Mouse (Mus musculus) left cerebral cortex, adult 11 months (tissue): Measurements from ENCODE around the gene Gm4177.
"Not testable (repeated sequence)": the region's sequence is repeated elsewhere in the genome, so short reads cannot be mapped to it uniquely, and the experiment has no call there.

ENCODE experiments used
- DNase-seq: peaks from one replicate; pipeline ENCODE4 v3.0.0; 2022; ENCODE audit warnings: low spot score

Gene Gm4177

DNA sequence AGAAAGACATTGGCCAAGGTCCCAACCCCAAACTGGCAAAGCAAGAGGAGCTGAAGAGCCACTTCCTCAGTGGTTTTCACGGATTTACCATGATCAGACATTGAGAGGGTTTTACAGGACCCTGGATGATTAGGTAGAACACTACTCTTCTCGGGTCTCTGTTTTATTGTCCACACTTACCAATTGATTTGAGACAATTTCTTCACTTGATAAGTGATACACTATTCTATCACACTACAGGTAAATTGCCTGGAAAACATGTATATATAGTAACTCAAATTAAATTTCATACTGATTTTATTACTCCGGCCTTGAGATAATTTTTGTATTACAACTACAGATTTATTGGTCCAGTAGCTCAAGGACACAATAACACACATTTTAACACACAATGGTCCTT is at the start of gene Gm4177:
Gene Gm4177 (minus strand): TSS at position 101 of the 400 bp plus-strand sequence.
- not testable (repeated sequence) for DNase-seq

DNA sequence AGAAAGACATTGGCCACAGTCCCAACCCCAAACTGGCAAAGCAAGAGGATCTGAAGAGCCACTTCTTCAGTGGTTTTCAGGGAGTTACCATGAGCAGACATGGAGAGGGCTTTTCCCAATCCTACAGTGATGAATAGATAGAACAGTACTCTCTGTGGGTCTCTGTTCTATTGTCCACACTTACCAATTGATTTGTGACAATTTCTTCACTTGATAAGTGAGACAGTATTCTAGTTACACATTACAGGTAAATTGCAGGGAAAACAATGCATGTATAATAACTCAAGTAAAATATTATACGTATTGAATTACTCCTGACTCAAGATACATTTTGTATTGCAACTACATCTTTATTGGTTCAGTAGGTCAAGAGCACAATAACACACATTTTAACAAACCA is 47.6 kb upstream of the Gm4177 start, which contains the start of gene Gm5725:
Gene Gm5725 (minus strand): TSS at position 101 of the 400 bp plus-strand sequence.
- not testable (repeated sequence) for DNase-seq

DNA sequence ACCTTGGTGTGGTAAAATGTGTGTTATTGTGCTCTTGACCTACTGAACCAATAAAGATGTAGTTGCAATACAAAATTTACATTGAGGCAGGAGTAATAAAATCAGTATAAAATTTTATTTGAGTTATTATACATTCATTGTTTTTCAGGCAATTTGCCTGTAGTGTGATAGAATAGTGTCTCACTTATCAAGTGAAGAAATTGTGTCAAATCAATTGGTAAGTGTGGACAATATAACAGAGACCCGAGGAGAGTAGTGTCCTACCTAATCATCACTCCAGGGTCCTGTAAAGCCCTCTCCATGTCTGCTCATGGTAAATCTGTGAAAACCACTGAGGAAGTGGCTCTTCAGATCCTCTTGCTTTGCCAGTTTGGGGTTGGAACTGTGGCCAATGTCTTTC is 35.5 kb upstream of the Gm4177 start, which contains the start of gene Vmn1r135:
Gene Vmn1r135 (plus strand): TSS at position 301 of the 400 bp plus-strand sequence.
- DNase-seq: not testable (repeated sequence)

DNA sequence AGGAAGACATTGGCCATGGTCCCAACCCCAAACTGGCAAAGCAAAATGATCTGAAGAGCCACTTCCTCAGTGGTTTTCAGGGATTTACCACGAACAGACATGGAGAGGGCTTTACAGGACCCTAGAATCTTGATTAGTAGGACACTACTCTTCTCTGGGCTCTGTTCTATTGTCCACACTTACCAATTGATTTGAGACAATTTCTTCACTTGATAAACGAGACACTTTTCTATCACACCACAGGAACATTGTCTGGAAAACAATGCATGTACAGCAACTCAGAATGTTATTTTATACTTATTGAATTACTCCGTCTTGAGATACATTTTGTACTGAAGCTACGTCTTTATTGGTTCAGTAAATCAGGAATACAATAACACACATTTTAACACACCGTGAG is 35.2 kb downstream of the Gm4177 start, which contains the start of gene Gm4175:
Gene Gm4175 (minus strand): TSS at position 101 of the 400 bp plus-strand sequence.
- DNase-seq: not testable (repeated sequence)
